Mouse (Mus musculus) ES-E14 (cell line): Measurements from ENCODE around the gene Myocos. TPM values are rescaled to one million over a fixed set of nuclear protein-coding genes. Genes with fewer than 3 reads are reported as not detected.

Experiments
- DNase-seq: peaks from one replicate; pipeline ENCODE4 v3.0.0-alpha.2; 2013; ENCODE audit warnings: low read depth, low spot score
- H3K27ac ChIP-seq: 2 replicates; pipeline ENCODE4 v1.5.1; 2012; ENCODE audit warnings: low read depth, mild to moderate bottlenecking, low read length, moderate library complexity, mixed read lengths; ENCODE audit not compliant: poor library complexity, insufficient read depth, severe bottlenecking
- H3K36me3 ChIP-seq: 2 replicates; pipeline ENCODE4 v1.6.1; 2012; ENCODE audit warnings: mild to moderate bottlenecking, low read length, moderate library complexity, mixed read lengths; ENCODE audit not compliant: control insufficient read depth, poor library complexity, insufficient read depth, severe bottlenecking
- H3K4me1 ChIP-seq, 2 experiments: fragments of 150-350 bp in 1 of 2; sonication (generic) in 1 of 2; 2 replicates each; pipeline ENCODE4 v1.6.1; 2012; ENCODE audit warnings: low read length in 2 of 2, mild to moderate bottlenecking in 1 of 2, mixed read lengths in 1 of 2; ENCODE audit not compliant: control insufficient read depth in 2 of 2, insufficient read depth in 2 of 2, poor library complexity in 1 of 2
- H3K4me3 ChIP-seq, 2 experiments: fragments of 150-350 bp in 1 of 2; sonication (generic) in 1 of 2; 2 replicates each; pipeline ENCODE4 v1.5.1; 2012; ENCODE audit warnings: low read length in 2 of 2, low read depth in 1 of 2, mild to moderate bottlenecking in 1 of 2, mixed read lengths in 1 of 2; ENCODE audit not compliant: insufficient read depth in 1 of 2, poor library complexity in 1 of 2, severe bottlenecking in 1 of 2
- H3K9ac ChIP-seq: 2 replicates; pipeline ENCODE4 v1.6.1; 2012; ENCODE audit warnings: low read depth, mild to moderate bottlenecking, low read length, mixed read lengths; ENCODE audit not compliant: poor library complexity, insufficient read depth, severe bottlenecking
- H3K9me3 ChIP-seq: fragments of 150-350 bp; sonication (generic); 2 replicates; pipeline ENCODE4 v1.6.1; 2012; ENCODE audit warnings: low read depth, mild to moderate bottlenecking, low read length; ENCODE audit not compliant: control insufficient read depth, insufficient read depth
- CHD2 ChIP-seq: IDR thresholded peaks from 2 replicates; pipeline ENCODE4 v1.6.1; 2014; ENCODE audit warnings: mild to moderate bottlenecking, low read depth, low read length, inconsistent platforms
- HCFC1 ChIP-seq: IDR thresholded peaks from 2 replicates; pipeline ENCODE4 v1.6.1; 2012; ENCODE audit warnings: low read length, inconsistent platforms, borderline replicate concordance; ENCODE audit not compliant: insufficient read depth
- MAFK ChIP-seq: IDR thresholded peaks from 2 replicates; pipeline ENCODE4 v1.6.1; 2014; ENCODE audit warnings: mild to moderate bottlenecking, low read depth, low read length, inconsistent platforms; ENCODE audit not compliant: insufficient read depth
- ZC3H11A ChIP-seq: IDR thresholded peaks from 2 replicates; pipeline ENCODE4 v1.6.1; 2012; ENCODE audit warnings: low read depth, mild to moderate bottlenecking, inconsistent platforms, low read length, borderline replicate concordance
- ZNF384 ChIP-seq: IDR thresholded peaks from 2 replicates; pipeline ENCODE4 v1.6.1; 2012; ENCODE audit warnings: low read depth, low read length, inconsistent platforms
- in situ Hi-C, 2 experiments: fragments of 600-800 bp; cut with MboI; formaldehyde crosslinking; loops; one replicate each; pipeline ENCODE4 v1.15.1; 2025; ENCODE audit warnings: low sequenced_read_pairs in 2 of 2, inconsistent platforms in 1 of 2; ENCODE audit not compliant: unreplicated experiment in 2 of 2
- total RNA-seq: library from RNA; depleted of rRNA; stranded (reverse); fragments of 300-350 nt; gene quantifications from 2 replicates; pipeline ENCODE4 v1.2.3, GENCODE M21; 2012; rRNA removed

The Myocos gene
- total RNA-seq, 1 experiment = not detected

DNA sequence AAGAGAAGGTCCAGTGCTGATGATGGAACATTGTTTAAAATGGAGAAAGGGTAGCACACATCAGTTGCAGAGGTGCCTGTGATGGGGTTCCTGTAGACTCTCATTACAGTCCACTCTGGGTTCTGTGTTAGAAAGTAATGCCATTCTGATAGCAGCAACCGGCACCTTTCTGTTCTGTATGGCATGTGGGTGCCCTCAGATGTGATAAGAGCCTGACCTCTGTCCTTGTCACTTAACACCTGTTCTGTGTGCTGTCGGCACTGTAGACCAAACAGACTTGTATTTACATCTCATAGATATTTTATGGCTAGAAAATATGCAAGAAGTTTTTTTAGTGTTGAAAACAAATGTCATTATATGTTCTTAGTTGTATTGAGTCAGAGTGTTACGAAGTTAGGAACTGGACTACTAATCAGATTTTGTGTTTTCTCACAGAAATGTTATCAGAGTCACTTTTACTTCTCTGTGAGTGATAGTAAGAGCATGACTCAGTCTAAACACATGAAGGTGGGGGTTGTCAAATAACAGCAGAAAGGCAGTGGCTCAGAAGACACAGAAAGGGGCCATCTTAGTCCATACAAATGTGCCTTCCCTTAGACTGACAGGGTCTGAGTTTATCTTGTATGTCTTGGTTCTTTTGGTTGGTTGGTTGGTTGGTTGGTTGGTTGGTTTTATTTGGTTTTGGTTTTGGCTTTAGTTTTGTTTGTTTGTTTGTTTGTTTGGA lies 60.5 kb downstream of the Myocos start:
- Histone ChIP-seq H3K4me1 (no peaks in the 10 kb centered on the region), H3K36me3 (no peaks in the 10 kb centered on the region; the same call in 1 of the 2 replicates), H3K9ac (no peak overlapping the region), H3K27ac (no peak overlapping the region), H3K4me3 (no peak overlapping the region), H3K9me3 (no peaks in the 10 kb centered on the region)
- TF ChIP-seq CHD2 (no peak), MAFK (no peak), ZC3H11A (no peak), ZNF384 (no peak), HCFC1 (no peak)
- in situ Hi-C loops = no loop called here
- no peak for DNase-seq

Other genes starting within 250 kb of the Myocos start
- 0.05 and 0.49 TPM in 2 replicates for gene Dnm3, start 180.2 kb downstream of the Myocos start, total RNA-seq
- 26.8 and 30.5 TPM in 2 replicates for gene Mettl13, start 109.7 kb downstream of the Myocos start, total RNA-seq
- 4.3 and 7.3 TPM in 2 replicates for gene Vamp4, start 87.7 kb downstream of the Myocos start, total RNA-seq
- not detected in 2 replicates for gene Myoc, start 19.1 kb downstream of the Myocos start, total RNA-seq
- 152 and 164 TPM in 2 replicates for gene Prrc2c, start 82.3 kb upstream of the Myocos start, total RNA-seq
- not detected in 2 replicates for gene Fmo4, start 155.8 kb upstream of the Myocos start, total RNA-seq
- gene Fmo1, start 208.4 kb upstream of the Myocos start, total RNA-seq = 0.36 TPM in 1 of 2 replicates, not detected in the other
- gene Fmo2, start 240.5 kb upstream of the Myocos start, total RNA-seq = not detected in 2 replicates